Mouse (Mus musculus) spleen, postnatal 14 days (tissue): ENCODE measurements around the gene Syt3.

ENCODE experiments used
- DNase-seq, 2 experiments: peaks; one replicate each; pipeline ENCODE4 v3.0.0; 2021 to 2022; ENCODE audit warnings: low spot score in 2 of 2

The Syt3 gene

DNA sequence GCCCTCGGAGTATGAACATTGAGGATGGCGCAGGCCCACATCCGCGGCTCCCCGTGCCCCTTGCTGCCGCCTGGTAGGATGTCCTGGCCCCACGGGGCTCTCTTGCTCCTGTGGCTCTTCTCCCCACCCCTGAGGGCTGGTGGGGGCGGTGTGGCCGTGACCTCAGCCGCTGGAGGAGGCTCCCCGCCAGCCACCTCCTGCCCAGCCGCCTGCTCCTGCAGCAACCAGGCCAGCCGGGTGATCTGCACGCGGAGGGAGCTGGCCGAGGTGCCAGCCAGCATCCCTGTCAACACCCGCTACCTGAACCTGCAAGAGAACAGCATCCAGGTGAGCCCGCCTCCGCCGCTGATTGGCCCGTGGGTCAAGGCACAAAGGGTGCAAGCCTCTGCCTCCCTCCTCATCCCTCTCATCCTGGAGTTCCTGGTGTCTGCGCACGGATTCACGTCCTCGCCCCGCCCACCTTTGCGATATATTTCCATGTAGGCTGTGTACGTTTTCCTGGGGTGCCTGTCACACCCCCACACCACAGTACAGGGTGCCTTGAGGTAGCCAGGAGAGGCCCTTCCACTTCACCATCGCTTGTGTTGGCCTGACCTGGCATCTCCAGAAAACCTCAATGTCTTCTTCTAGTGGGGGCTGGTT is 61.1 kb downstream of the Syt3 start:
- DNase-seq = no peak

DNA sequence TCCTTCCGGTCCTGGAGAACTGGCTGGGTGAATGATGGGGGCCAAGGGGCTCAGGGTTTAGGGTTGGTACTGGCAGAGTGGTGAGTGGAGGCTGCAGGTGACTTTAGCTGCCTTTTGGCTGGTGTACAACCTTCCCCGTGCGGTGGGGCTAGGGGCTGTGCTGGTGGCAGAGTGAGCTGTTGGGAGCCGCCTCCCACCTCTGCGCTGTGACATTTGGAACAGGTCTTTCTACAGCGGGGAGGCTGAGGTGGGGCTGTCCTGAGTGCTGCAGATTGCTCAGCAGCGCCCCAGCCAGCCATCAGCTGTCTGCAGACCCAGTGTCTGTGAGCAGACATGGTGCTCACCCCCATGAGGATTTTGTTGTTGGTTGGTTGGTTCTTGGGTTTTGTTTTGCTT is 61.6 kb downstream of the Syt3 start:
- no peak for DNase-seq

DNA sequence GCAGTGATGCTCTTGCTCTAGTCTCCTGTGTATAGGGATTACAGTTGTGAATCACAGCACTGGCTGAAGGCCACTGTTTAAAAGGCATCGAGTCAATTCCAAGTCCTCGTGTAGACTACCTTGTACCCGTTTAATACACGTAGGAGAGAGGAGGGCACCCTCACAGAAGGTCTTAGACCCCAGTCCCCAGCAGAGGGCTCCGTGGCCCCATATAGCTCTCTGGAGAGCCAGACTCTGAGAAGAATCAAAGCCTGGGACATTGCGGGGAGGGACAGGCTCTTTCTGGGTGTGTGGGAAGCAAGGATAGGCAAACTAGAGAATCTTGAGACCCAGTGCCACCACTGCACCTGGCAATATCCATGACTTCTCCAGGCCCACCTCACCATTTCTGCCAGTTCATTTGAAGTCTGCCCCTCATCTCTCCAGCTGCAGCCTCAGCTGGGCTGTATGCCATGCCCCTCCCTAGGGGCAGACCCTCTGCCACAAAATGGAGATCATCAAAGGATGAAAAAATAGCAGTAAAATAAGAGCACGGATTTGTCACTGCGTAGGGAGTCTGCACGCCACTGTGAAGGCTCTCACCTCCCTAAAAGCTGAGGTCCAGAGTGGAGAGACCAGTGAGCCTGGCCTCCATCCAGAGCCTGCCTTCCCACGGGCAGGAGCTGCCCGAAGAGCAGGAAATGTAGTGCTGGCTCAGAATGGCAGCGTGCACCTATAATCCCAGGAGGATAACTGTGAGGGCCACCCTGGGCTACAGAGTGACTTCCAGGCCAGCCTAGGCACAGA is 62.4 kb downstream of the Syt3 start:
- DNase-seq = no peak
